Mouse (Mus musculus) CH12.LX (cell line): ENCODE results near the gene Tepp. TPM values are rescaled to one million over a fixed set of nuclear protein-coding genes. Genes with fewer than 3 reads are reported as not detected.

Experiments
- DNase-seq: peaks from one replicate; pipeline ENCODE4 v3.0.0-alpha.2; 2013; ENCODE audit errors: extremely low read depth
- H3K27ac ChIP-seq: 2 replicates; pipeline ENCODE4 v1.5.1; 2012; ENCODE audit warnings: low read depth, mild to moderate bottlenecking, control low read depth, moderate library complexity; ENCODE audit not compliant: insufficient read depth
- H3K27me3 ChIP-seq: replicated peaks from 2 replicates; pipeline ENCODE3; 2012; ENCODE audit warnings: inconsistent platforms
- H3K36me3 ChIP-seq, 2 experiments: replicated peaks in 1 of 2; 2 replicates each; pipeline versions ENCODE3 to v1.6.1; 2012; ENCODE audit warnings: inconsistent platforms in 1 of 2, low read length in 1 of 2, mild to moderate bottlenecking in 1 of 2, mixed read lengths in 1 of 2, moderate library complexity in 1 of 2; ENCODE audit not compliant: control insufficient read depth in 1 of 2, insufficient read depth in 1 of 2
- H3K4me1 ChIP-seq, 2 experiments: 2 replicates each; pipeline ENCODE4 v1.6.1; 2012; ENCODE audit warnings: inconsistent platforms in 1 of 2, moderate library complexity in 1 of 2; ENCODE audit not compliant: insufficient read depth in 2 of 2, control insufficient read depth in 1 of 2
- H3K4me2 ChIP-seq: 2 replicates; pipeline ENCODE4 v1.6.1; 2012; ENCODE audit warnings: low read depth, mild to moderate bottlenecking, control low read depth; ENCODE audit not compliant: poor library complexity, insufficient read depth, severe bottlenecking
- H3K4me3 ChIP-seq, 3 experiments: fragments of 150-350 bp in 1 of 3; sonication (generic) in 1 of 3; replicated peaks in 1 of 3; 2 replicates each; pipeline versions ENCODE3 to v1.5.1; 2011 to 2012; ENCODE audit warnings: low read depth in 2 of 3, low read length in 2 of 3, mild to moderate bottlenecking in 2 of 3, moderate library complexity in 2 of 3, control low read depth in 1 of 3, improper control_type of control experiment in 1 of 3, inconsistent platforms in 1 of 3, mixed read lengths in 1 of 3; ENCODE audit not compliant: poor library complexity in 1 of 3
- H3K79me2 ChIP-seq: replicated peaks from 2 replicates; pipeline ENCODE4 v1.6.1; 2012; ENCODE audit warnings: mild to moderate bottlenecking, moderate library complexity; ENCODE audit not compliant: control insufficient read depth, poor library complexity, insufficient read depth, severe bottlenecking; ENCODE audit errors: extremely low read depth
- H3K9ac ChIP-seq: 2 replicates; pipeline ENCODE4 v1.6.1; 2012; ENCODE audit warnings: low read depth, mild to moderate bottlenecking, control low read depth, moderate library complexity; ENCODE audit not compliant: insufficient read depth
- H3K9me3 ChIP-seq: replicated peaks from 2 replicates; pipeline ENCODE3; 2012; ENCODE audit warnings: low read length, inconsistent platforms, mixed read lengths
- BHLHE40 ChIP-seq: IDR thresholded peaks from 2 replicates; pipeline ENCODE4 v1.6.1; 2011; ENCODE audit warnings: mild to moderate bottlenecking, low read depth, low read length, improper control_type of control experiment
- ELF1 ChIP-seq: IDR thresholded peaks from 2 replicates; pipeline ENCODE4 v1.6.1; 2014; ENCODE audit warnings: low read depth, mild to moderate bottlenecking, inconsistent platforms, low read length, improper control_type of control experiment
- EP300 ChIP-seq: IDR thresholded peaks from 2 replicates; pipeline ENCODE4 v1.6.1; 2011; ENCODE audit warnings: low read length, improper control_type of control experiment
- ETS1 ChIP-seq: conservative IDR thresholded peaks from 2 replicates; pipeline ENCODE4 v1.6.1; 2012; ENCODE audit warnings: low read depth, mild to moderate bottlenecking, inconsistent platforms, low read length, improper control_type of control experiment, moderate library complexity
- IRF4 ChIP-seq: IDR thresholded peaks from 2 replicates; pipeline ENCODE4 v1.6.1; 2014; ENCODE audit warnings: low read depth, mild to moderate bottlenecking, inconsistent platforms, low read length, improper control_type of control experiment
- JUN ChIP-seq: IDR thresholded peaks from 2 replicates; pipeline ENCODE4 v1.6.1; 2011; ENCODE audit warnings: low read depth, mild to moderate bottlenecking, low read length, improper control_type of control experiment, moderate library complexity; ENCODE audit not compliant: insufficient read depth
- JUND ChIP-seq: conservative IDR thresholded peaks from 2 replicates; pipeline ENCODE4 v1.6.1; 2011; ENCODE audit warnings: low read depth, low read length, improper control_type of control experiment
- KAT2A ChIP-seq: IDR thresholded peaks from 2 replicates; pipeline ENCODE4 v1.6.1; 2012; ENCODE audit warnings: low read length, improper control_type of control experiment, inconsistent platforms; ENCODE audit not compliant: insufficient replicate concordance
- MAZ ChIP-seq: IDR thresholded peaks from 2 replicates; pipeline ENCODE4 v1.6.1; 2012; ENCODE audit warnings: low read depth, mild to moderate bottlenecking, inconsistent platforms, low read length, improper control_type of control experiment, moderate library complexity
- MXI1 ChIP-seq: IDR thresholded peaks from 2 replicates; pipeline ENCODE4 v1.6.1; 2011; ENCODE audit warnings: mild to moderate bottlenecking, low read depth, low read length, improper control_type of control experiment
- NELFE ChIP-seq: IDR thresholded peaks from 2 replicates; pipeline ENCODE4 v1.6.1; 2011; ENCODE audit warnings: low read depth, low read length, improper control_type of control experiment
- PAX5 ChIP-seq: IDR thresholded peaks from 2 replicates; pipeline ENCODE4 v1.6.1; 2012; ENCODE audit warnings: low read length, inconsistent platforms, mixed read lengths
- POLR2A ChIP-seq: IDR thresholded peaks from 2 replicates; pipeline ENCODE4 v1.6.1; 2011; ENCODE audit warnings: low read depth, mild to moderate bottlenecking, improper control_type of control experiment, low read length
- POLR2AphosphoS2 ChIP-seq: IDR thresholded peaks from 2 replicates; pipeline ENCODE4 v1.6.1; 2011; ENCODE audit warnings: low read depth, low read length, improper control_type of control experiment
- SIN3A ChIP-seq: IDR thresholded peaks from 2 replicates; pipeline ENCODE4 v1.6.1; 2012; ENCODE audit warnings: low read length, improper control_type of control experiment, inconsistent platforms
- UBTF ChIP-seq: IDR thresholded peaks from 2 replicates; pipeline ENCODE4 v1.6.1; 2012; ENCODE audit warnings: low read depth, mild to moderate bottlenecking, inconsistent platforms, low read length, improper control_type of control experiment, moderate library complexity
- USF1 ChIP-seq: IDR thresholded peaks from 2 replicates; pipeline ENCODE4 v1.6.1; 2014; ENCODE audit warnings: low read depth, mild to moderate bottlenecking, inconsistent platforms, low read length, improper control_type of control experiment
- USF2 ChIP-seq: conservative IDR thresholded peaks from 2 replicates; pipeline ENCODE4 v1.6.1; 2011; ENCODE audit warnings: low read depth, low read length, improper control_type of control experiment
- ZC3H11A ChIP-seq: IDR thresholded peaks from 2 replicates; pipeline ENCODE4 v1.6.1; 2012; ENCODE audit warnings: low read depth, mild to moderate bottlenecking, inconsistent platforms, low read length, improper control_type of control experiment
- ZKSCAN1 ChIP-seq: IDR thresholded peaks from 2 replicates; pipeline ENCODE4 v1.6.1; 2012; ENCODE audit warnings: low read depth, inconsistent platforms, low read length, improper control_type of control experiment, borderline replicate concordance
- ZMIZ1 ChIP-seq: IDR thresholded peaks from 2 replicates; pipeline ENCODE4 v1.6.1; 2012; ENCODE audit warnings: low read depth, mild to moderate bottlenecking, inconsistent platforms, low read length, improper control_type of control experiment
- dilution Hi-C: fragments of 300-500 bp; cut with MboI; formaldehyde crosslinking; loops from 2 replicates; pipeline ENCODE4 v1.14.3; 2020; ENCODE audit warnings: low sequenced_read_pairs; ENCODE audit not compliant: extremely low pct_unique_long_range_greater_than_20kb, extremely low pct_ligation_motif_present
- in situ Hi-C: fragments of 300-500 bp; cut with MboI; formaldehyde crosslinking; loops from 3 replicates; pipeline ENCODE4 v1.14.3; 2019; ENCODE audit warnings: low sequenced_read_pairs, low pct_ligation_motif_present, low pct_unique_long_range_greater_than_20kb, mixed read lengths
- polyA plus RNA-seq: library from polyadenylated mRNA; unstranded; fragments of >175 nt; gene quantifications from 2 replicates; pipeline ENCODE4 v1.2.1, GENCODE M21; 2012; ENCODE audit warnings: low read depth; ENCODE audit not compliant: insufficient read length
- total RNA-seq, 2 experiments: library from RNA; depleted of rRNA; stranded (reverse); fragments of 300-350 nt in 1 of 2; fragments of >200 nt in 1 of 2; gene quantifications; 2 replicates each; pipeline ENCODE4 v1.2.3; 2012 to 2014

Gene Tepp
- total and polyA plus RNA-seq, 3 experiments: not detected

GRCm38 (mm10) chr8:95271841-95272240 is 38.5 kb upstream of the Tepp start:
- no peak overlapping the region for H3K9ac ChIP-seq
- peaks cover 59% of the 10 kb centered on the region for H3K27me3 ChIP-seq
- H3K4me3 ChIP-seq: no peak overlapping the region
- H3K4me1 ChIP-seq: no peaks in the 10 kb centered on the region
- DNase-seq: no peak
- H3K9me3 ChIP-seq: peaks cover 4% of the 10 kb centered on the region
- H3K27ac ChIP-seq: no peak overlapping the region
- H3K4me2 ChIP-seq: no peak overlapping the region
- H3K36me3 ChIP-seq: no peaks in the 10 kb centered on the region
- in situ Hi-C loops (no loop called here), dilution Hi-C loops (no loop called here)
- H3K79me2 ChIP-seq: no peaks in the 10 kb centered on the region
- TF ChIP-seq POLR2AphosphoS2: no peak
- TF ChIP-seq ETS1: no peak
- TF ChIP-seq MXI1: no peak
- no peak for TF ChIP-seq JUN
- no peak for TF ChIP-seq ELF1
- no peak for TF ChIP-seq SIN3A
- no peak for TF ChIP-seq JUND

GRCm38 (mm10) chr8:95272871-95273270 is 37.5 kb upstream of the Tepp start:
- peaks cover 54% of the 10 kb centered on the region for H3K27me3 ChIP-seq
- no peak overlapping the region for H3K4me2 ChIP-seq
- no peak overlapping the region for H3K27ac ChIP-seq
- no peaks in the 10 kb centered on the region for H3K36me3 ChIP-seq
- no peak overlapping the region for H3K4me3 ChIP-seq
- H3K79me2 ChIP-seq: no peaks in the 10 kb centered on the region
- H3K9ac ChIP-seq: no peak overlapping the region
- dilution Hi-C loops: no loop called here
- peaks cover 11% of the 10 kb centered on the region for H3K9me3 ChIP-seq
- TF ChIP-seq UBTF (no peak), POLR2A (no peak), EP300 (no peak), ELF1 (no peak), PAX5 (no peak), BHLHE40 (no peak), JUN (no peak), ETS1 (no peak), SIN3A (no peak), NELFE (no peak), ZKSCAN1 (no peak), USF1 (no peak), IRF4 (no peak), MAZ (no peak), USF2 (no peak), ZMIZ1 (no peak), ZC3H11A (no peak), KAT2A (no peak), JUND (no peak)
- H3K4me1 ChIP-seq: no peaks in the 10 kb centered on the region
- in situ Hi-C loops: no loop called here
- no peak for DNase-seq
